Mouse (Mus musculus) cerebellum, adult 11 months (tissue): ENCODE measurements at regions not wholly inside any gene's neighbourhood (a gene's known extent, or its start where the extent isn't known, plus 50 kb on each side); places are given as distances from the start of the nearest gene placed in this dataset.

ENCODE experiments used
- DNase-seq: peaks from one replicate; pipeline ENCODE4 v3.0.0; 2022

GRCm38 (mm10) chr2:128217784-128218467 lies 92.1 kb downstream of the Bcl2l11 start:
- DNase-seq = no peak

- no peak for DNase-seq
These were observed 93.1 kb downstream of the Bcl2l11 start for GRCm38 (mm10) chr2:128218961-128219360.

DNA sequence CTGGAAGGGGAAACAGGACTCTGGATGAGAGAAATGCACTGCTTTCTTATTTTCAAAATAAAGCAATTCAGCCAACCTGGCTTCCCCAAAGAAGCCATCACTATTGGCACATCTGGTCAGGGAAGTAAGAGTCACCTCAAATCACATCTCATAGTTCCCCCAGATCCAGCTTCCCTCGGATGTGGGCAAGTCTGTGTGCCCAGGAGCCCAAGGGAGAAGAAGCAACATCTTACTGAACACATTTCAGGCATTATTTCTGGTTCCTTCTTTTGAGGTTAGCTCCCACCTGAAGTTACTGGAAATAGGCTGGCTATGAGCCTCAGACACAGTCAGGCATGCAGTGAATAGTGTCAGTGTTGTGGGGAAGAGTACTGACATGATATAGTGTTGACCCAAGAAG lies 95.2 kb downstream of the Bcl2l11 start:
- no peak for DNase-seq

GRCm38 (mm10) chr2:128221657-128222056 lies 95.8 kb downstream of the Bcl2l11 start:
- DNase-seq = no peak

DNA sequence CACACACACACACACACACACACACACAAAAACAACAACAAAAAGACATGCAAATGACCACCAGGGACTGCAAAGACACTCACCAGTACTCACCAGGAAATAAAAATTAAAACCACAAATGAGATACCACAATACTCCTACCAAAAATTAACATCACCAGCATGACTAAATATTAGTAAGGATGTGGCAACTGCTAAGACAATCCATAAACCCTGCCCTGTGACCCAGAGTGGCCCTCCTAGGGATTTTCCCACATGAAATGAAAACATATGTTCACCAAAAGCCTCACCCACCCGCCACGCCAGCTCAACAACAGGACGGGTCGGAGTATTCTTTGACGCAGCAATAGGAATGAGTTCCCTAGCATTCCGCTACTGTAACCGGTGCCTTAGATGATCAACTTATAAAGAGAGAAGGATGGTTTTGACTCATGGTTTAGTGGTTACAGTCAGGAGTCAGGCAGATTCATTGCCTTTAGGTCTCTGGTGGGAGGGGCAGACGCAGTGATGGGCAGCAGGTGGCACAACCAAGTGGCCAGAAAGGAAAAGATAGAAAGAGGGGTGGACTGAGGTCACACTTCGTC lies 100.7 kb downstream of the Bcl2l11 start:
- DNase-seq = no peak

- DNase-seq = no peak
These were observed 103.9 kb downstream of the Bcl2l11 start for GRCm38 (mm10) chr2:128229730-128230129.

DNA sequence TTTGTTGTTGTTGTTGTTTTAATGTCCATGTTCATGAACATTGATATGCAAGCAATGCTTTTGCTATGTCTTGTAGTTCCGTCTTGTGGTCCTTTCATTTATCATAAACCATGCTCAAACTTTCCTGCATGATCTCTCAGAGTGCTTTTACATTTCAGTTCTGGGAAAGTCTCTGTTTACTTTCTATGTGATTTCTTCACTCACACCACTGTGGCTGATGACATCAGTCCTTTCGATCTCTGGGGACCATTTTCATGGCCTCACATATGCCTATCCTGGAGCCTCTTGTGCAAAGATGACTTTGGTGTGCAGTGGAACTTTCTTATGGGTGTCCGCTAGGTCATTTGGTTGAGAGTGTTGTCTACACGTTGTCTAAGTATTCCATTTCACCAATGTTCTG lies 105.1 kb downstream of the Bcl2l11 start:
- DNase-seq = no peak

DNA sequence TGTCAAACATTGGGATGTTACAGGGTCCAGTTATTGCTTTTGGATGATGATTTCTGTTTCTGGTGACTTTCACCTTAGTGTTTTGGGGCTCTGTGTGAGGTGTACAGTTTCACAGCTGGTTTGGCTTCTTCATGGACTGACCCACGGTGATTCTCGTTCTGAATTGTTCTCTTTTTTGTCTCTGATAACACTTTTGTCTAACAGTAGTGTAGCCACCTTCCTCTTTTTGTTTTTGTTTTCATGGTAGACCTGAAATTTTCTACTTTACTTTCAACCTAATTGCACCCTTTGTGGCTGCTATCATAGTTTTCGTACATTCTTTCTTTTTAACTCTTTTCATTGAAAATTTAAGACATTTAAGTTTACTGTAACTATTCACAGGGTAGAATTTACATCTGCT lies 105.5 kb downstream of the Bcl2l11 start:
- no peak for DNase-seq

DNA sequence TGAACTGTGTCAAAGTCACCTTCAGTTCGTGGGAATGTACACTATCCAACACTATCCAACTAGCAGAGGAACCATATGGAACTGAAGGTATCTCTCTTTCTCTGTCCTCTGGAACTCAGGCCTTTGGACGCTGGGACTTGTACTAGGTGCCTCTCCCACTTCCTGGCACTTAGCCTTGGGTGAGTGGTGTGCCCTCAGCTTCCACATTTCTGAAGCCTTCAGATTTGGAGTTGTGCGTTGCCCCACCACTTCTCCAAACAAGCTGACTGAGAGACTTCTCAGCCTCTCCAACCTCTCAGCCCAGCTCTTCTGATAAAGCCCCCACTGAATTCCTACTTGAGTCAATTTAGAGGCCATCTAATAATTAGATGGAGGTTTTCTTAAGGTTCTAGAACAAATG lies 106.2 kb downstream of the Bcl2l11 start:
- no peak for DNase-seq

DNA sequence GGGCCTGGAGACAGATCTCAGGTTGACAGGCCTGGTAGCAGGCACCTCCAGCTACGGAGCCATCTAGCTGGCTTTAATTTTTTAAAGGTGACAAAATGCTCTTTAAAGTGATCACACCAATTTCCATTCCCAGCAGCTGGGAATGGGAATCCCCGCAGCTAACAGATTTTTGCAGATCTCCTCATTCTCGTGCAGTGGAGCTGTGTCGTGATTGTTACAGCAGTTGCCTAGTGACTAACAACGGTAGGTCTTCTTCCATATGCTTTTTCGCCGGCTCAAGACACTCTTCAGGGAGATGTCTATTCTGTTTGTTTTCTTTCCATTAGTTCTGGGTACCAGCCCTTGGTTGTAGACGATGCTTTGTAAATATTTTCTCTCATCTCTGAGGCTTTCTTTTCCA lies 109.3 kb downstream of the Bcl2l11 start:
- DNase-seq = no peak

DNA sequence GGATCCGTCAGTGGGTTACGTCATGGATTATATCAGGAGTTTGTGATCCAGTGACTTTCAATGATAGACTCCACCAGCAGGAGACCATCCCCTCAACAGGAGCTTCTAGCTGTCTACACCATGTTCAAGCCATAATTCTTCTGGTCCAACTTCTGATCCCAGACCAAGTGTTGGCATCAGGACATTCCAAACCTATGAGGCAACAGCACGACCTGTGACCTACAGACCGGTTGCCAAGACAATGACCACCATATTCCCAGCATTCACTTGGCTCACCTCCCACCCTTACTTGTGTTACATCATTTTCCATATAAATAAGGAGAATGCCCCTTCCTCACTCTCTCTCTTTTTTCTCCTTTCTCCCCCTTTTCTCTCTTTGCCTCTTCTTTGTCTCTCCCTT lies 113.6 kb downstream of the Bcl2l11 start:
- no peak for DNase-seq

DNA sequence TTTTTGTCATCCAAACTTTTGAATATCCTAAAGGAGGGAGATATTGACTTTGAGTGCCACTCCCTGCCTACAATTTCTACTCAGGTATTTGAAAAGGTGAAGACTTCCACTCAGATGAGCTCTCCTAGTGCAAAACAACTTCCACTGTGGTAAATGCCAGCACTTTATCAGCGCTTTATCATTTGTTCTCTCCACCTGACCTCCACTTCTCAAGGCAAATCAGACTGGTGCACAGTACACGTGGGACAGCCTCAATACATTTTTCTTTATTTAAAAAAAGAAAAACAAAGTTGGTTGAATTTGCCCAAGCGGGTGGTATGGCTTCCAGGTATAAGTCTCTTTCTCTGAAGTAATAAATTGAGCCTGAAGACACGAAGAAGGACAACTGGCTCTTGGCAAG lies 114.2 kb downstream of the Bcl2l11 start:
- DNase-seq = no peak

DNA sequence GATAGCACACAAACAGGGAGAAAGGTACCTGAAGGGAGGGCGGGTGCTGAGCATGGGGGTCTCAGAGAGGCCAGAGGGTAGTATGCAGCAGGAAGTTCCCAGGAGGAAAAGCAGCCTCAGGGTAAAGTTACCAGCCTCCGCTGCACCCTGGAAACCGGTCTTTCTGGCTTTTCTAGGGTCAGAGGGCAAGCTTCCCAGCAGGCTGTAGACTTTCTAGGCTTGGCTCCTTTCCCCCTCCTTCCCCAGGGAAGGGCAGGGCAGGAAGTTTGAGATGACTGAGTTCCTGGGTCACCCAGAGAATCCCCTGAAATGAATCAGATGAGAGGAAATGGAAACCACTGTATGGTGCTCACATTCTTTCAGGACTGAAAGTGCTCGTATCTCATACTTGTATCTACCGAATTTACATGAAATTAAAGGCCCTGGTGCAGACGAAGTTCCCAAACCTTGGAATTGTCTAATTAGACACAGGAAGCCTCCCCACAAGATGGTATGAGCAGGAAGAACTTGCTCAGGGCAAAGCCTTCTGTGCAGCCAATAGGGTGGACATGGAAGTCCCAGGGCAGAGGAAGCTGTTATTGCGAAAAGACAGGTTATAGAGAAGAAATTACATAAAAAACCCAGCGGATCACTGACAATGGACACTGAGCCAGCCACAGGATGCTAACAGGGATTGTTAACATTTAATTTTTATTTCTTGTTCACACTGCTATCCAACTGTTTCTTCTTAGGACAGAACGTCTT lies 114.9 kb downstream of the Bcl2l11 start:
- no peak for DNase-seq

DNA sequence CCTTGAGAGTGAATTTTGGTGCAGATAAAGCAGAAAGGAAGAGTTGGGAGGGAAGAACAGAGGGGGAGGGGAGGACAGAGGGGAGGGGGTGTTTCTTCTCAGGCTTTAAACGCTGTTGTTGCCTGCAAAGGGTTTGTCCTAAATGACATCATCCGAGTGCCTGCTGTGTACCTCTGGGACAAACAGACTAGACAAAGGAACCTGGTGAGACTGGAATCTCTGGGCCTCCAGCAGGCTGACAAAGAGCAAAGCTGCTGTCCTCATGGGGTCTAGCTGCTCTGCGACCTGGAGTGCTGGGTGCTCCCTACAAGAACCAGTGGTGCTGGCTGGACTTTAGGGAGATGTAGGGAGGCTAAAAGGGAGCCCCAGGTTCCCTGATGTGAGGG lies 115.4 kb downstream of the Bcl2l11 start:
- DNase-seq = no peak

DNA sequence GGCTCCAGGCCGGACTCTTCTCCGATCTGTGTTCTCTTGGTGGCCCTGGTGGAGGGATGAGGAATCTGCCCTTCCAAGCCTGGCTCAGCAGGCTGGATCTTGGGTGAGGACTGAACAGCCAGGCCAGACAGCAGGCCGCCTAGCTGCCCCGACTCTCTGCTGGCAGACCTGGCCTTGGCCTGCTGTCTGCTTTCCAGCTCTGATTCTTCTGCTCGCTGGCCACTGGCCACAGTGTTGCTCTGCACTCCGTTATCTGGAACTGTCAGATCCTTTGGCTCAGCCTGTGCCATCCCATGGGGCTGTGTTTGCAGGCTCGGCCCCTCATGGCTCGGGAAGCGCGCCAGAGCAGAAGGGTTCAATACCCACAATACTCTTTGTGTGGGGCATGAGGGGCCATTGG lies 119.7 kb downstream of the Bcl2l11 start:
- DNase-seq = peak; percentile 83

DNA sequence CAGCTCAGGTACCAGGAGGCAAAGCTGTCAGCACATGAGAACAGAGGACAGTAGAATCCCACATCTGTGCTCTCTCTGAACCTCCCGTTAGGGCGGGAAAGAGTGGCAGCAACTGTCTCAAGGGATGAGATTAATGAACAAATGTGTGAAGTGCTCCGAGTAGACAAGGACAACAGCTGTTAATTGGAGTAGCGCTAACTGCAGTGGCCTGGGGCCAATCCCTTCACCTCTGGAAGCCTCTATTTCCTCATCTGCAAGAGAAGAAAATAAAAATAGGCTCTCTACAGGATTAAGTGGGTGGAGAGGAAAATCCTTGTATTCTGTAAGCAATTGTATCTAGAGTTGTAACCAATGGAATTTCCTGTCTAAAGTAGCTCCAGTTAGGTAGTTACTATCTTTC lies 122.1 kb downstream of the Bcl2l11 start:
- DNase-seq = no peak

- no peak for DNase-seq
These were observed 123.3 kb downstream of the Bcl2l11 start for GRCm38 (mm10) chr2:128249188-128249587.

GRCm38 (mm10) chr2:128249607-128250006 lies 123.8 kb downstream of the Bcl2l11 start:
- no peak for DNase-seq

GRCm38 (mm10) chr2:128250841-128251240 lies 125.0 kb downstream of the Bcl2l11 start:
- no peak for DNase-seq

DNA sequence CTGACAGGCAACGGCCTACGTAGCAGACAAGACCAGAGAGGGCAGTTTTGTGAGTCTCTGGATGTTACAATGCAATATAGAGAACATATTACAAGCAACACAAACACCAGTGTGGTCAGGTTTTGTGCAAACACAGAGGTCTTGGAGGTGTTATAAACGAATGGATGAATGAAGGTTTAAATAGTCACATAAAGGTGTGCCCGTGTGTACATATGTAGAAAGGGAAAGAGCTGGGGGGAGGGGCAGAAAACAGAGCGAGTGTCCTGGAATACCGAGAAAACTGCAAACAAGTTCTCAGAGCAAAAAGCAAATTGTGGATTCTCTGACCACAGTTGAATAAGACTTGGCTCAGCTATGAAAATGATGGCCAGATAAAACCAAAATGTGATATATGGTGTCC lies 130.8 kb downstream of the Bcl2l11 start:
- no peak for DNase-seq

GRCm38 (mm10) chr2:128257262-128257661 lies 131.4 kb downstream of the Bcl2l11 start:
- no peak for DNase-seq

GRCm38 (mm10) chr2:128263880-128264279 lies 138.0 kb downstream of the Bcl2l11 start:
- no peak for DNase-seq

GRCm38 (mm10) chr2:128265014-128265990 lies 139.5 kb downstream of the Bcl2l11 start:
- no peak for DNase-seq
